Mouse (Mus musculus) kidney, adult 2 months (tissue): Measurements from ENCODE around the gene AI837181.

Source experiments
- CTCF ChIP-seq: fragments of 200-500 bp; conservative IDR thresholded peaks from 2 replicates; pipeline ENCODE4 v1.5.1; 2011; ENCODE audit warnings: low read depth, mild to moderate bottlenecking, control low read depth, low read length, moderate library complexity, mixed read lengths; ENCODE audit not compliant: insufficient read depth, insufficient read length
- POLR2A ChIP-seq: fragments of 200-500 bp; IDR thresholded peaks from one replicate; pipeline ENCODE4 v1.6.1; 2011; ENCODE audit warnings: low read depth, low read length, control low read depth

DNA sequence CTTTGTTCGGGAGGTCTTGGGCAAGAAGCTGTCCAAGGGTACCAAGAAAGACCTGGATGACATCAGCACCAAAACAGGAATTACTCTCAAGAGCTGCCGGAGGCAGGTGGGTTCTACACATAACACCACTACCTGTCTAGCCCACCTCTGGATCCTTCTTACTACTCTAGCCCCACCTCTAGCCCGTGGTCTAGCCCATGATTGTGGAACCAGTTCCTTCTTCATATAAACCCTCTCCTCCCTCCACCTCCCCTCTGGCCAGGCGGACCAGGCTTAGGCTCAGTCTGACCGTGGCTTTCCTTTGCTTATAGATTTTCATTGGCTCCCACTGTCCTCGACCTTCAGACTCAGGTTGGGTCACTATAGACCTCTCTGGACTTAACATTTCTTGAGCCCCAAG is 36.5 kb downstream of the AI837181 start:
- TF ChIP-seq POLR2A (no peak), CTCF (no peak)
